Mouse (Mus musculus) heart, embryonic 10.5 days (tissue): ENCODE measurements around the gene Gstt2. TPM values are rescaled to one million over a fixed set of nuclear protein-coding genes. Genes with fewer than 3 reads are reported as not detected.

Experiments
- DNase-seq: peaks from one replicate; pipeline ENCODE4 v3.0.0-alpha.2; 2017; ENCODE audit warnings: low spot score
- H3K27ac ChIP-seq: fragments of 300-500 bp; sonication (generic); 2 replicates; pipeline ENCODE4 v1.5.1; 2016; ENCODE audit warnings: mild to moderate bottlenecking
- H3K27me3 ChIP-seq: fragments of 300-500 bp; sonication (generic); 2 replicates; pipeline ENCODE4 v1.6.1; 2016; ENCODE audit warnings: mild to moderate bottlenecking; ENCODE audit not compliant: poor library complexity, insufficient read depth, severe bottlenecking
- H3K36me3 ChIP-seq: fragments of 300-500 bp; sonication (generic); 2 replicates; pipeline ENCODE4 v1.6.1; 2016; ENCODE audit warnings: mild to moderate bottlenecking, moderate library complexity
- H3K4me1 ChIP-seq: fragments of 300-500 bp; sonication (generic); 2 replicates; pipeline ENCODE4 v1.6.1; 2016; ENCODE audit warnings: mild to moderate bottlenecking
- H3K4me3 ChIP-seq: fragments of 300-500 bp; sonication (generic); 2 replicates; pipeline ENCODE4 v1.5.1; 2016; ENCODE audit warnings: mild to moderate bottlenecking, moderate library complexity
- H3K9me3 ChIP-seq: fragments of 300-500 bp; sonication (generic); 2 replicates; pipeline ENCODE4 v1.6.1; 2016; ENCODE audit warnings: mild to moderate bottlenecking, moderate library complexity
- WGBS: fragments of 180-500 bp; shearing (Covaris S2); methylation state at CpG from one replicate; pipeline ENCODE4 v1.1.7; 2016; 5-methylcytosine and 5-hydroxymethylcytosine counted together
- polyA plus RNA-seq: library from polyadenylated mRNA; unstranded; fragments of >200 nt; fragmentation: Nextera tagmentation; extraction: Ambion mirVana; gene quantifications from 2 replicates; pipeline ENCODE4 v1.2.1, GENCODE M21; 2016

Gene Gstt2
- 8.7 and 11.4 TPM in 2 replicates for polyA plus RNA-seq

DNA sequence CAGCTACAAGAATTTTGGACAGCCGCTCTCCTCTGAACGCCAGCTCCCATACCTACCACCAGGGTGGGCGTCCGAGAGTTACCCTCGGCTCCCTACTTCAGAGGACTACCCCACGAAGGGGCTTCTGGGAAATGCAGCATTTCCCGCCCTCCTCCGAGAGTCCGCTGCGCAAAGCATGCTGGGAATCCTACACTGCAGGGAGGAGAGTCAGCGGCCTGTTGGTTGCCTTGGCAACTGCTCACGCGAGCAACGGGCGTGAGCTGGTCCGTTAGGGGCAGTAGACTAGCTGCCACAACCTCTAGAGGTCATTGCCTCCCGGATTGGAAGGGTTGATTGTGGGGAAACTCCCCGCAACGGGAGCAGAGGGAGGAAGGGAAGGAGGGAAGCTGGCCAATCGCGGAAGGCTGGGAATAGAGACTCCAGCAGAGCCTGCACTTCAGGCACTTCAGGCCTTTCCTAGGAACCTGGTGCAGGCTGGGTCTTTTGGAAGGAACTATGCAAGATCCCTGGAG lies at the start of gene Gstt2:
TSS of gene Gstt2 (minus strand) at position 177 of the 512 bp plus-strand sequence.
- WGBS, result 0% methylated on average over 21 of the region's 21 CpGs
- H3K9me3 ChIP-seq, result no peaks in the 10 kb centered on the region
- H3K36me3 ChIP-seq, result no peaks in the 10 kb centered on the region
- peaks cover 51% of the 10 kb centered on the region for H3K4me1 ChIP-seq
- H3K27me3 ChIP-seq, result peaks cover 24% of the 10 kb centered on the region
- H3K4me3 ChIP-seq, result peak within 1 kb of the TSS; percentile 56
- H3K27ac ChIP-seq, result peak within 1 kb of the TSS; percentile 84
- peak; percentile 99 for DNase-seq

DNA sequence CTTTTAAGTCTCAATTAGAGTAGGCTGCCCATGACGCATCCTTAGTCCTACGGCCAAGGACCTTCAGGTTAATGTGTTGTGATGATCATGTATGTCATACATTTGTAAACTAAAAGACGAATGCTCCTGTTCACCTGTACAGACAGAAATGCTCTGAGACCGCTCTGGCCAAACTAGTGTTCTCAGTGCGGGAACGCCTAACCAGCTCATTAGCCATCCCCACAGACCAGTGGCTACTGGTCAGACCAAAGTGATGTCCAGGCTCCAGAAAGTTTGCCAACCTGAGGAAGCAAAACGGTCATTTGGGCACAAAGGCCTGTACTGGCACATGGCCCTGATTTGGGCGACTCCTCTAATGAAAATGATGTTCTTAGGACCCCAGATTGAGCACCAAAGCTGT lies 47.5 kb upstream of the Gstt2 start:
- Histone ChIP-seq H3K9me3 (no peaks in the 10 kb centered on the region), H3K27me3 (peaks cover 3% of the 10 kb centered on the region; the same call in 1 of the 2 replicates), H3K4me1 (peaks cover 27% of the 10 kb centered on the region), H3K36me3 (no peaks in the 10 kb centered on the region), H3K27ac (no peak overlapping the region), H3K4me3 (no peak overlapping the region)
- no peak for DNase-seq
- 91% methylated on average over 8 of the region's 8 CpGs for WGBS

DNA sequence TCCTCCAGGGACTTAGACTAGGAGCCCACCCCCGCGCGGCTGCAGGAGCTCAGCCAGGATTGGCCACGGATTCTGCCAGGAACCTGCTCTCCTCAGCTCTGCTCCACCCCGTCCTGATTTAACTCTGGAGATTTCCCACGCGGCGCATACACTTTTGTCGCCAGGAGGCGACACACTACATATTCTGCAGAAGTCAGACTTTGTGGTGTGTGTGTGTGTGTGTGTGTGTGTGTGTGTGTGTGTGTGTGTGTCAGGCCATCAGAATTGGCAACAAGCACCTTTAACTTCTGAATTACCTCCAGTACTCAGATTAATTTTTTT lies 46.0 kb upstream of the Gstt2 start:
- peak overlapping the region; percentile 62 for H3K27ac ChIP-seq
- H3K4me3 ChIP-seq, result peak overlapping the region; percentile 43
- peaks cover 12% of the 10 kb centered on the region for H3K4me1 ChIP-seq
- no peaks in the 10 kb centered on the region for H3K36me3 ChIP-seq
- peak; percentile 89 for DNase-seq
- peaks cover 3% of the 10 kb centered on the region; the same call in 1 of the 2 replicates for H3K27me3 ChIP-seq
- no peaks in the 10 kb centered on the region for H3K9me3 ChIP-seq
- WGBS, result 2% methylated on average over 10 of the region's 10 CpGs

DNA sequence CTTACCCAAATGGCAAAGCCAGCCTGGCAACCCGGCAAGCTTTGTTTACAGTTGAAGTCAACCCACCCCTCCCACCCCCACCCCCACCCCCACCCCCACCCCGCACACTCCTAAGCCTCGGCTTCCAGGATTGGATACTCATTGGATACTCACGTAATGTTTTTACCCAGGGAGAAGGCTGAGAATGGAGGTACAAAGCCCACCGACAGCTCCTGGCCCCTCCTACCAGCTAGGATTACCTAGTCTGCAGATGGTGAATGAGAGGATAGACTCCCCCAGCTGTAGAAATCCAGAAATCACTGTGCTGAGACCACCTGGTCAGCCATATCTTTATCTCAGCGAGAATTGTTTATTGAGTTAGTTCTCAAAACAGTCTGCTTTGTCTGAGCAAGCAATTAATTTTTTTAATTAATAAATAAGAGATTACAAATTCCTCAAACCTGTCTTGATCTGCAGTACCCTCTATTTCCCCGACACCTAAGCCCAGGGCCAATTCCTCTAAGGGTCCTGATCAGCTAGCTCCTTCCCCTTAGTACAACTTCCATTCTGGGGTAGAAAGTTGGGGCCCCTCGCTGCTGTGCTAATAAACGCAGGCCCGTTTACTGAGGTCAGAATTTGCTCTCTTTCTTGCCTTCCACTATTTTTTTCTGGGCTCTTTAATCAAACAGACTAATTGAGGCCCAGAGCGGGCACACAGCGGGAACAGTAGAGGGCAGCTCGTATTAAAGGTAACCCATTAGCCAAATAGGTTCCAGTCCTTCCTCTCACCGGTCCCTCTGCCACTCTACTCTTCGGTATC lies 45.4 kb upstream of the Gstt2 start:
- no peaks in the 10 kb centered on the region for H3K36me3 ChIP-seq
- H3K4me1 ChIP-seq, result peaks cover 11% of the 10 kb centered on the region
- peak overlapping the region; percentile 43 for H3K4me3 ChIP-seq
- H3K9me3 ChIP-seq, result no peaks in the 10 kb centered on the region
- 4% methylated on average over 15 of the region's 15 CpGs for WGBS
- peaks cover 3% of the 10 kb centered on the region; the same call in 1 of the 2 replicates for H3K27me3 ChIP-seq
- H3K27ac ChIP-seq, result peak overlapping the region; percentile 62
- no peak for DNase-seq

DNA sequence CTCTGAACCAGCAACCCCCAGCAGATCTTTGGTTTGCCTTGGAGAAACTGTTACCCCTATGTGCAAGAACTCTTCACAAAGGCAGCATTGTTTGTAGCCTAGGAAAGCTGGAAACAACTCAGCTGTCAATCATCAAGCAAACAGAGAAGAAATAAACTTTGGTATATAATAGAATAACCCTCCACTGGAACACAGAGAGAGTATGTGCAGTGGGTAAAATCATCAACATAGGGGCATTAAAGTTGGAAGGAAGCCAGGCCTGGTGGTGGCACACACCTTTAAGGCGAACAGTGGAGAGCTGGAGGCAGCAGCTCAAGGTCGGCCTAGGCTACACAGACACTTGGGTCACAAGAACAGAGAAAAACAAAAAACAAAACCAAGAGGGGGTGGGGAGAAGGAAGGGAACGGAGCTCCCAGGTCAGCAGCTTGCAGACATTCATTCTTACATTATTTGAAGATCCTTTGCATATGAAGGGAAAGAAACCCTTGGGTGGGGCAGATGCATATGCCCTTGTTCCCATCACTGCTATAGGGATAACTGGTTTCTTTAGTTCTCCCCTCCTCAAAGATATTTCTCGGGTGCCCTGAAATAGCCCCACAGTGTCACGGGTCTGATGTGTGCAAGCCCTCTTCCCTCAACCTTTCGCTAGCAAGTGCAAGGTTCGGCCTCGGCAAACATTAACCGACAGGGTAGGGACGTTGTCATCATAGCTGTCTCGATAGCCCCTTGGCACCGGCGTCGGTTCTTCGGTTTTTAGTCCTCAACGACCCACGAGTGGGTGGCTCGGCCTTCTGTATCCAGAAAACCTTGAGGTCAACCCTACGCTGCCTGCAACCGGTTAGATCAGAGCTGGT lies 44.6 kb upstream of the Gstt2 start:
- Histone ChIP-seq H3K4me3 (peak overlapping the region; percentile 43; the same call in 1 of the 2 replicates), H3K27ac (no peak overlapping the region), H3K9me3 (no peaks in the 10 kb centered on the region), H3K36me3 (no peaks in the 10 kb centered on the region), H3K4me1 (peaks cover 11% of the 10 kb centered on the region), H3K27me3 (peaks cover 3% of the 10 kb centered on the region; the same call in 1 of the 2 replicates)
- no peak for DNase-seq
- WGBS, result 13% methylated on average over 20 of the region's 20 CpGs

DNA sequence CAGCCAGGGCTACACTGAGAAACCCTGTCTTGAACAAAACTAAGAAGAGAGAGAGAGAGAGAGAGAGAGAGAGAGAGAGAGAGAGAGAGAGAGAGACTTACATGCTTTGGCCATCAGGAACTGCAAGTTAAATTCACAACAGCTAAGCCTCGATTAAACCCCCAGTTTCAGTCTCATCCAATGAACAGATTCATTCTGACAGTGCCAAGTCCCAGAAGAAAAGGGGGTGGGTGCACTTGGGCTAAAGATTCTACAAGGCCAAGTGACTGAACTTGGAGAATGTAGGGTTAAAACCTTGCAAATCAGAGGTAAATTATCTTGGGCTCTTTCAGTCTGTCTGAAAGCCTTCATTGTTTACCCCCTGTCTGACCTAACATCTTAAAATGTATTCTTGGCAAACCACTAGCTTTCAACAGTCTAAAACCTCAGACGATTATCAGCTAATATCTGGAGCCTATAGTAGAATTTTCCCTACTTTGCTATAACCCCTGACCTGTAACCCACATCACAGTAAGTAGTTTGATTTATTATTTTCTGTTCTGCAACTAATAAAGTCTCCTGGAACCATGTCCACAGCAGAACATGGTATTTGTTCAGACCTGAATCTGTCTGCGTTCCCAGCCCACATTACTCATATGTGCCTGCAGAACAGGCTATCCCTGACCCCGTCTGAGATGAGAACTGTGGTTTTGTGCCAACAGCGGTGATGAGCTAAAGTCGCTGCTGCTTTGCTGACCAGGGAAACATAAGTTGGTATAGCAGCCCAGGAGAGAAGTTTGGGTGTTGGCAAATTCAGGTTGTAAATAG lies 43.8 kb upstream of the Gstt2 start:
- H3K4me1 ChIP-seq, result peaks cover 11% of the 10 kb centered on the region
- H3K4me3 ChIP-seq, result no peak overlapping the region
- 62% methylated on average over 6 of the region's 6 CpGs for WGBS
- H3K9me3 ChIP-seq, result no peaks in the 10 kb centered on the region
- DNase-seq, result no peak
- H3K27me3 ChIP-seq, result peaks cover 3% of the 10 kb centered on the region; the same call in 1 of the 2 replicates
- no peaks in the 10 kb centered on the region for H3K36me3 ChIP-seq
- H3K27ac ChIP-seq, result no peak overlapping the region

DNA sequence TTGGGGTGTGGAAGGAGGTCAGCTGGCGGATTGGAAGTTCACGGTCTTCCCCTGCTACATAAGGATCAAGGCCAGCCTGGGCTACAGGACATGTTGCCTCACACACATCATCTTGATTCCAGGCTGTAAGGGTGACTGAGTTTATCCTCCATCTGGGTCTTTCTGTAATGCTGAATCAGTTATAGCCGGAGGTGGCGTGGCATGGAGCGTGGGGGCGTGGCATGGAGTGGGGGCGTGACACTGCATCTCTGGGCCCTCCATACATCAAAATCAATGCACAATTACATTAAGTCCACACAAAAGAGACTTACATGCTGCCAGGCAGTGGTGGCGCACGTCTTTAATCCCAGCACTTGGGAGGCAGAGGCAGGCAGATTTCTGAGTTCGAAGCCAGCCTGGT lies 43.1 kb upstream of the Gstt2 start:
- Histone ChIP-seq H3K27me3 (peaks cover 3% of the 10 kb centered on the region; the same call in 1 of the 2 replicates), H3K4me1 (peaks cover 11% of the 10 kb centered on the region), H3K27ac (no peak overlapping the region), H3K36me3 (no peaks in the 10 kb centered on the region), H3K4me3 (no peak overlapping the region), H3K9me3 (no peaks in the 10 kb centered on the region)
- DNase-seq, result no peak
- WGBS, result 94% methylated on average over 10 of the region's 10 CpGs

DNA sequence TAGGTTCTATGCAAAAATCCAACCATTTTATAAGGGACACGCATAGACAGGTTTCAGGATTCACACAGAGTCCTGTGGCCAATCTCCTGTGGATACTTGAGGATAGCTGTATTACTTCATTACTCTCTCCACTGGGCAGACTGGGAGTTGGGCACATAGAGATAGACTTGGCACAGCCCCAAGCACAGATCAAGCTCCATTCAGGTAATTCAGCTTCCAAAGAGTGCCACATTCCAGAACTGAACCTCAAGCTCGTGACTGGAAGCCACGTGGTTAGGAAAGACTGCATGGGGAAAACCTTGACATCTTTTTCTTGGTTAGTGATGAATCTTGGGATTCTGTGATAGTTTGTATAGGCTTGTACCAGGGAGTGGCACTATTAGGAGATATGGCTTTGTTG lies 41.6 kb upstream of the Gstt2 start:
- peaks cover 3% of the 10 kb centered on the region; the same call in 1 of the 2 replicates for H3K27me3 ChIP-seq
- H3K27ac ChIP-seq, result no peak overlapping the region
- H3K9me3 ChIP-seq, result no peaks in the 10 kb centered on the region
- no peaks in the 10 kb centered on the region for H3K36me3 ChIP-seq
- H3K4me3 ChIP-seq, result no peak overlapping the region
- 91% methylated on average over 3 of the region's 3 CpGs for WGBS
- H3K4me1 ChIP-seq, result peaks cover 14% of the 10 kb centered on the region
- DNase-seq, result no peak

DNA sequence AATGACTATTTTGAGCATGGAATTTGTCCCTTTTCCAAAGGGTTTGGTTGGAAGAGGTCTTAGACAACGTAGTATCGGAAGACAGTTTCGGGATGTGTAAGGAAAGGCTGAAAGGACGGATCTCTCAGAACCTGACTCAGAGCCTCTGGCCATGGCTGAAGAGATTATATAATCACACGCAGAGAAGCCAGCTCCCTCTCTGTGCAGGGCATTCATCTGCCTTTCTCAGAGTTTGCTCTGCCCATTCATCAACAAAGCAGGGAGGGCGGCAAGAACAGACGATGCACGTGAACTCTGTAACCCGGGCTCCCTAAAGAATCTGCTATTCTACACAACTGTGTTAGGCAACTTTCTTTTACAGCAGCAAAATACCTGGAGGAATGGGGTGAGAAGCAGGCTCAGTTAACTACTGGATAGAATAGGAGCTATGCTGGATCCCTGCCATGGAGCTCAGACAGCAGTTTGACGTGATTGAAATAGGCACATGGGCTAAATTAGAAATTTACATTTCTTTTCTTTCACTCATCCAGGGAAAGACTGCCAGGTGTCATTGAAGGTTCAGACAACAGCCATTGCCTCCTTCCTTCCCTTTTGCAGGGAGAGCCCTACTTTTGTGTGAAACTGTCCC lies 36.4 kb upstream of the Gstt2 start:
- Histone ChIP-seq H3K9me3 (no peaks in the 10 kb centered on the region), H3K27ac (peak overlapping the region; percentile 87), H3K4me3 (peak overlapping the region; percentile 56), H3K36me3 (no peaks in the 10 kb centered on the region), H3K27me3 (no peaks in the 10 kb centered on the region; the same call in 1 of the 2 replicates), H3K4me1 (peaks cover 18% of the 10 kb centered on the region)
- WGBS, result 43% methylated on average over 10 of the region's 10 CpGs
- DNase-seq, result no peak

DNA sequence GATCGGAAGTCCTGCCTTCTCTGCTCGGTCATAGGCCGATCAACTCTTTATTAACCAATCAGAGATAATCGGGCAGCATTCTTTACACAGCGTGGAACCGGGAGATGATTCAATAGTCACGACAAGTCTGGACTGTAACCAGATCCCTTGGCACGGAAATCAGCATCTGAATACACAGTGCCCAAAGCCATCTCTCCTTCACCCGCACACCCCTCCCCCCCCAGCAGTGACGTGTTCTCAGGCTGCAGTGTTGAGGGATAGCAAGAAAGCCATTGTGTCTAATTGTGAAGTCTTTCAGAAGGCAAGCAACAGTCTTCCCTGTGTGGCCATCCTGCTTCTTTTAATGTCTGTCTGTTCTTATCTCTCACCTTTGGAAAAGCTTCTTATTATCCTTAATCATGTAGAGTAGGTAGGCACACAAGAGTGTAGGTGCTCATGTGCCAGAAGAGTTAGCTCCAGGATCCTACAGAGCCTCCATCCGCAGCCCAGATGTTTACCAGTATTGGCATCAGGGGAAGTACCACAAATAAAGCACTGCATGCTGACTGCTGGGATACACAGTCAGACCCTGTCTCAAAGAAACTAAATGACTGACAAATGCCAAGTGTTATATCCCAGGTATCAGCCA lies 35.8 kb upstream of the Gstt2 start:
- H3K4me1 ChIP-seq, result peaks cover 18% of the 10 kb centered on the region
- peak overlapping the region; percentile 87 for H3K27ac ChIP-seq
- no peaks in the 10 kb centered on the region for H3K9me3 ChIP-seq
- 3% methylated on average over 11 of the region's 11 CpGs for WGBS
- no peaks in the 10 kb centered on the region; the same call in 1 of the 2 replicates for H3K27me3 ChIP-seq
- DNase-seq, result peak; percentile 88
- peak overlapping the region; percentile 56 for H3K4me3 ChIP-seq
- H3K36me3 ChIP-seq, result no peaks in the 10 kb centered on the region

DNA sequence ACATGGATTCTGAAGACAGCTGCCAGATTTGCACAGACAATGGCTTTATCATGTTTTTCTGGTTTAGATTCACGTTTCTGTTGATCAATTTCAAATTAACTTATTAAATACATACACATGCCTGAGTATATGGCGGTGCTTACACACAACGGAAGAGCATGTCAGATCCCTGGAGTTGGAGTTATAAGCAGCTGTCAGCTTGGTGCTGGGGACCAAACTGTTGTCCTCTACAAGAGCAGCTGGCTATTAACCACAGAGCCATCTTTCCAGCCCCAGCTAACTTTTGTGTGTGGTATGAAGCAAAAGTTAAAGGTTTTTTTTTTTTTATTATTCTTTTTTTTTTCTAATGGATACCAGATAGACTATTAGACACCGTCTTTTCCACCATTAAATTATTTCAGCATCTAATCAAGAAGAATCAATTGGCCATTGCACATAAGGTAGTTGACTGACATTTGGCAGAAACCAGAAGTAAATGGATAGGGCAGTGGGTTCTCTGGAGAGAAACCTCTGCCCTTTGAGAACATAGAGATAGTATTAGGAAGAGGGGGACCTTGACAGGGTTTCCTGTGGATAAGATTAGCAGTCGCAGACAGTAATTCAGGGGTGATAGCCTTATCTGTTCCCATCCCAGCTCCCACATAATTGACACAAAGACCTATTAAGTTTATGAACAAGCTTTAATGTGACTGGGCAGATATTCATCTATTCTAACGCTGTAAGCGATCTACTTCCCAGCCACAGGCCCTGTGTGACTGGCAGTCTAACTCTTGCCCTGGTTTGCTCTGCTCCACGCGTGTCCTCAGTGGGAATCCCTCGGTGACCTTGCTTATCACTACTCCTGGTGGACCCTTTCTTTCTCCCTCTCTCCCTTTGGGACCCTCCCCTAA lies 35.0 kb upstream of the Gstt2 start:
- 34% methylated on average over 10 of the region's 10 CpGs for WGBS
- no peaks in the 10 kb centered on the region for H3K9me3 ChIP-seq
- H3K27me3 ChIP-seq, result no peaks in the 10 kb centered on the region; the same call in 1 of the 2 replicates
- peaks cover 18% of the 10 kb centered on the region for H3K4me1 ChIP-seq
- H3K4me3 ChIP-seq, result peak overlapping the region; percentile 56
- no peaks in the 10 kb centered on the region for H3K36me3 ChIP-seq
- no peak for DNase-seq
- peak overlapping the region; percentile 87 for H3K27ac ChIP-seq
